Mouse (Mus musculus) spleen, postnatal 14 days (tissue): ENCODE results near the gene Fmc1.
A peak's percentile ranks its signal among the peaks of the same experiment; 100 is the strongest.

Experiments used
- DNase-seq, 2 experiments: peaks; one replicate each; pipeline ENCODE4 v3.0.0; 2021 to 2022; ENCODE audit warnings: low spot score in 2 of 2

The Fmc1 gene

DNA sequence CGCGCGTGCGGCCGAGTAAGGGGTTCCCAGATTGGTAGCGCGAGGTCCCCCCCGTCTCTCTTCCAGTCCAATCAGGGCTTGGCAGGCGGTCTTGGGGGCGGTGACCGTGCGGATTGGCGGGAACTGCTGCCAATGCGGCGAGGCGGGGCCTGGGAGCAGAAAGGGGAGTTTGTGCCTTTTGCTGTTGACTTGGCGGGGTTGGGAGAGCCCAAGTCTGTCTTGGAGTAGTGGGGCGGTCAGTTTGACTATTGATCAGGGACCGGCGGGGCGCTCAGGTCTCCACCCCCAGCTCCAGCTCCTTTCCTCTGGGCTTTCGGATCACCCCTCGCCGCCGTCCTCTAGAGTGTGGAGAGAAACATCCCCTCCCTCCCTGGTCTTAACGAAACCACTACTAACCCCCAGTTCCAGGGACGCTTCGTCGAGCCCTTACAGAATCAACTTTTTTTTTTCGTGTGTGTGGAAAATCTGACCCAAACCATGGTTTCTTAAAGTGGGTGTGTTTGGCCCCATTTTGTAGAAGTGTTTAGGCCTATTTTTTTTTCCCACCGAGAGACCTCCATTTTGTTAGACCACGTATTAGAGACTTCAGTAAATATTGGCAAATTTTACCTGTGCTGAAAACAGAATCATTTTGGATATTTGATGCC lies 18.8 kb downstream of the Fmc1 start:
- DNase-seq: peak; percentile 94 to 95

DNA sequence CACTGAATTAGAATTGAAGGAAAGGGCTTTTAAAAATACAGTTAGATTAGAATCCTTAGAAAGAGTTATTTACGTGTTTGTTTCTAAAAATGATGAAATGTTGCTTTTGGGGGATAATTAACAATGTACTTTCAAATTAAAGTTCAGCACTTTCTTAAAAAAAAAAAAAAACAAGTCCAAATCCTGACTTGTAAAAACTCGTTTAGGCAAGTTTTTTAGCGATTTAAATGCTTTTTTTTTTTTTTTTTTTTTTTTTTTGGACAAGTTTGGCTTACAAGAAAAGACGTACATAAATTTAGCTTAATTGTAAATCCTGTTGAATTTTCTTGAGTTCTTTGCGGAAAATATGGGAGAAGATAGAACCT lies 19.3 kb downstream of the Fmc1 start:
- no peak for DNase-seq

DNA sequence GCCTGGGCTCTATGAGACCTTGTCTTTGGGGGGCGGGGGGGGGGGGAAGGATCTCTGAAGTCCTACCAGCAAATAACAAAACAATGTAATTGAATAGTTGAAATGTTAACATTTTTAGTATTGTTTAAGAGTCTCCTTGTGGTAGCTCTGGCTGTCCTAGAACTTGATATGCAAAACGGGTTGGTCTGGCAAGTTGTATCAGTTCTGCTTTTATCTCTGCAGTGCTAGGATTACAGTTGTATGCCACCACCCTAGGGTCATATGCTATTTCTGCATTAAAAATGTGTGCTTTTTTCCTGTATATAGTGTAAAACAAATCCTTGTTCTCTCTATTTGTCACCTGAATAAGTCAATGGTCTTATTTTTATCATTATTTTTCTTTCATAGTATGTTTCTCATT lies 42.8 kb downstream of the Fmc1 start:
- DNase-seq: no peak

DNA sequence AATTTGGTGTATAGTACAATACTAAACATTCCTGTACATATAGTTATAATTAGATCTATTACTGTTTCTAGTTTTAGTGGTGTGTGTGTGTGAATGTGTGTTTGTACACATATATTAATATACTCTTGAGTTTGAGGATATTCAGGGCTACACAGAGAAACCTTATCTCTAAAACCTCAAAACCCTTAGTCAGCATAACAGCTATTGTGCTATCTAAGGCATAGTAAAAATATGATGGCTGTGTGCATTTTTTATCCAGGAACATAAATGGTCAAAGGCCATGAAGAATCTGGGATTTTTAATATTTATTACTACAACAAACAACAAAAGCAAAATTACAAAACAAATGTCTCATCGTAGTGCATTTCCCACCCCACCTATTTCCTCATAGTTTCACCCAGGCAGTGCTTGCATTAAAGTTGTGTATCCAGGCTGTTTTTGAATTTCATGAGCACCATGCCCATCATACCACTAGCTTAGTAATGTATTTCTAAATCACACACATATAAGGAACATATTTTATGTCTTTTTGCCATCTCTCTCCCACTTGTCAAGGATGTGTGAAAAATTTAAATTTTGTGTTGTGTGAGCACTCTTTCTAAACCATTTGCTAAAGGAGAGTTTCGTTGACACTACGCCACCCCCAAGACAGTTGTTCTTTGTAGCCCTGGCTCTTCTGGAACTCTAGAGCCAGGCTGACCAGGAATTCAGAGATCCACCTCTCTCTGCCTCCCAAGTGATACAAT lies 47.0 kb downstream of the Fmc1 start:
- no peak for DNase-seq

DNA sequence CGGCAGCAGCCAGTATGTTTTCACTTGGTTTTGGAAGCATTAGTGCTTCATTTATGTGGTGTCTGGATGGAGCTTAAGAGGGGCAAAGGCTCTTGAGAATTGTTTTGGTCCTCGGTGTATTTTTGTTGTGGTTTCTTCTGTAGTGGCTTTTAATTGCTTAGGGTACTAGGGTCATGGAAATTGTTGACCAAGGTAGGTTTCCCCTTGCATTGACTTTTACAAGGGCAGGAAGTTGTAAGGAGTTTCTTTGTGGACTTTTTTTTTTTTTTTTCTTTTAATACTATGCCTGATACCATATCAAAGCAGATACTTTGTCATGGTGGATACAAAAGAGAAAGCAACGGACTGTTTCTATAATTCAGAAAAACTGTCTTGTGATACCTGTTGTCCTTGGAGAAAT lies 48.4 kb downstream of the Fmc1 start:
- no peak for DNase-seq
